Mouse (Mus musculus) common myeloid progenitor, adult 5-6 weeks (primary cell): ENCODE results near the gene Gatd1. TPM values are rescaled to one million over a fixed set of nuclear protein-coding genes. Genes with fewer than 3 reads are reported as not detected.
"Not testable (repeated sequence)": the region's sequence is repeated elsewhere in the genome, so short reads cannot be mapped to it uniquely, and the experiment has no call there.

Source experiments
- ATAC-seq: replicated peaks from 2 replicates; pipeline ENCODE4 v1.8.0; 2016; ENCODE audit warnings: low read depth, mild to moderate bottlenecking, moderate TSS enrichment, inconsistent platforms; ENCODE audit not compliant: poor library complexity, severe bottlenecking
- total RNA-seq: library from RNA; stranded (forward); fragments of 200-1000, 187-1606 nt; gene quantifications from 2 replicates; pipeline ENCODE4 v1.2.3, GENCODE M21; 2017

Gatd1 gene
- total RNA-seq: 11.4 and 12.7 TPM in 2 replicates

- ATAC-seq: peak; percentile 88
Observed at GRCm38 (mm10) chr7:141413809-141414584, at the start of gene Gatd1. TSS of gene Gatd1 (minus strand) at chr7:141414136.

GRCm38 (mm10) chr7:141462333-141462821 is 48.4 kb upstream of the Gatd1 start:
- ATAC-seq: no peak

GRCm38 (mm10) chr7:141461521-141462332 is 47.8 kb upstream of the Gatd1 start:
- peak; percentile 12; the same call in 1 of the 2 replicates for ATAC-seq

DNA sequence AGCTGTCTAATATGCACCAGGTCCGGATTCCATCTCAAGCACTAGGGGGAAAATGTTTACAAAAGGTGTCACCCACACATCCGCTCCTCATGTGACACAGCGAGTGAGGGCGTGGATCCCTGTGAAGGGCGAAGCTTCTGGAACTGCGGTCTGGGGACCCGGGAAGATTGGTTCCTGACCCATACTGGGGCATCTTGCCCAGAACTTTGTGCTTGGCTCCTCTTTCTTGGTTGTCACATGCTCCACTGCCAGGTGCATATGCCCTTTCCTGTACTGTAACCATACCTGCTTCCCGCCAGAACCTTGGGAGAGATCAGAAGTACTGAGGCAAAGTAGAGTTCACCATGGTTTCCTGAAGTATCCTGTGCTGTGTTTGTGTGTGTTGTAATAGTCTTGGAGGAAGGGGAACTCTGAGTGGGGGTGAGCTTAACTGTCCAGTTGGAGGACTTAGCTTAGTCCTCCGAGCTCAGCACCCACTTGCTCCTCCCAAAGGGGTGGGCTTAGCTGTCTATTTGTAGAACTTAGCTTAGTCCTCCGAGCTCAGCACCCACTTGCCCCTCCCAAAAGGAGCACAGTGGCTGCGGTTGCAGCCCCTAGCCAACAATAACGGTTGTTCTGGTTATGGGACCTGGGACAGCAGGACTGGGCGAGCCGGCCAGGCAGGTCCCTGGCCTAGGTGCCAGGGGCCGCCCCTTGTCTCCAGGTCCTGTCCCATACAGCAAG is 46.6 kb upstream of the Gatd1 start, which contains the start of gene Cracr2b:
TSS of gene Cracr2b (plus strand) at position 704 of the 723 bp plus-strand sequence.
- no peak for ATAC-seq

DNA sequence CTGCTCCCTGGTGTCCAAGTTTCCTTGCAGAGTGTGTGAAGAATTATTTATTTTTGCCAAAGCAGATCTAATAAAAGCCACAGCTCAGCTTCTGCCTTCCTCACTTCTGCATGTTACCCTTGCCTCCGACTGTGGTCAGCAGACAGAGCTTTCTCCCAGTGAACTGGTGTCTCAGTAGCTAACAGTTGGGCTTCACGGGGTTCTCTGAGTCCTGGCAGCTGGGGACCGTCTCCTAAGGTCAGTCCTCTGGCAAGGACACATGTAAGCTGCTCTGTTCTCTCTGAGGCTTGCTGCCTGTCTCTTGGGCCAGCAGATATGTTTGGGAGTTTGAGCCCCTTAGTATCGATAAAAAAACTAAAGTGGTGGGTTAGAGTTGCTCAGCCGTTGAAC is 46.1 kb upstream of the Gatd1 start:
- ATAC-seq: no peak

GRCm38 (mm10) chr7:141459301-141459711 is 45.4 kb upstream of the Gatd1 start:
- no peak for ATAC-seq

DNA sequence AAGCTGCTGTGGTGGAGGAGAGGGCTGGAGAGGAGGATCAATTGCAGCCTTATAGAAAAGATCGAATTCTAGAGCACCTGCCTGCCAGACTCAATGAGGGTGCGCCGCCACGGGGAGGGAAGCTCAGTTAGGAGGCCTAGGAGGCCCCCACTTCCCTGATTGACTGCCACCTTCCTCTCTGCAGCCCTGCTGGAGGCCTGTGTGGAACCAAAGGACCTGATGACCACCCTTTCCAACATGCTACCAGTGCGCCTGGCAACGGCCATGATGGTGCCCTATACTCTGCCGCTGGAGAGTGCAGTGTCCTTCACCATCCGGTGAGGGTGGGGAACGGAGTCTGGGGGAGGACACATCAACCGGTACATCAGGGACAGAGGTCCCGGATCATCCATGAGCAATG is 44.7 kb upstream of the Gatd1 start:
- no peak for ATAC-seq

- ATAC-seq: no peak
Observed at GRCm38 (mm10) chr7:141457986-141458660, 44.2 kb upstream of the Gatd1 start.

DNA sequence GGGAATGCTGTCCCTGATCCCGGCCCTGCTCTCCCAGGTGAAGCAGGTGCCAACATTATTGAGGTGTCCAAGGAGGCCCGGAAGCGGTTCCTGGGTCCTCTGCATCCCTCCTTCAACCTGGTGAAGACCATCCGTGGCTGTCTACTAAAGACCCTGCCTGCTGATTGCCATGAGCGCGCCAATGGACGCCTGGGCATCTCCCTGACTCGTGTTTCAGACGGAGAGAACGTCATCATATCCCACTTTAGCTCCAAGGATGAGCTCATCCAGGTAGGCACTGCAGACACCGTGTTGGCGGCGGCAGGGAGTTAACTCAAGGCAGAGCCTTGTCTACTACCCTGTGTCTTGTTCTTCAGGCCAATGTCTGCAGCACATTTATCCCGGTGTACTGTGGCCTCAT is 43.3 kb upstream of the Gatd1 start:
- no peak for ATAC-seq

DNA sequence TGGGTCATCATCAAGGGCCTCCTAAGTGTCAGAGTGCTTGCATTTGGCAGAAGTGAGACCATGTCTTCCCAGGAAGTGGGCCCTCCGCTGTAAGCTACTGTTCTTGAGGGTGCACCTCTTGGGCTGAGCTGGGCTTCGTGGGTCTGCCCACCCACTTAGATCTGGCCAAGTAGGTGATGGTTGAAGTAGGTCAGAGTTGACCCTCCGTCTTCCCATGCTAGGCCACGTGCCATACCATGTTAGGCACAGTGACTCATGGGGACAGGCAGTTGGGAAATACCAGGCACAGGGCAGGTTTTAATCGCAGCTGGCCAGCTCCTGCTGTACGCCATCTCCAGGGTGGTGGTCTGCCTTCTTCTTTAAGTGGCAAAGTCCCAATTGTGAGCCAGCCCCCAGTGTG is 42.8 kb upstream of the Gatd1 start:
- ATAC-seq: no peak

GRCm38 (mm10) chr7:141455610-141456314 is 41.8 kb upstream of the Gatd1 start:
- peak; percentile 51 for ATAC-seq

GRCm38 (mm10) chr7:141454967-141455551 is 41.1 kb upstream of the Gatd1 start, which contains the start of gene Pnpla2:
TSS of gene Pnpla2 (plus strand) at chr7:141455198.
- peak; percentile 80 for ATAC-seq

- ATAC-seq: no peak
Observed at GRCm38 (mm10) chr7:141453636-141454035, 39.7 kb upstream of the Gatd1 start.

- ATAC-seq: no peak
Observed at GRCm38 (mm10) chr7:141451928-141452327, 38.0 kb upstream of the Gatd1 start.

DNA sequence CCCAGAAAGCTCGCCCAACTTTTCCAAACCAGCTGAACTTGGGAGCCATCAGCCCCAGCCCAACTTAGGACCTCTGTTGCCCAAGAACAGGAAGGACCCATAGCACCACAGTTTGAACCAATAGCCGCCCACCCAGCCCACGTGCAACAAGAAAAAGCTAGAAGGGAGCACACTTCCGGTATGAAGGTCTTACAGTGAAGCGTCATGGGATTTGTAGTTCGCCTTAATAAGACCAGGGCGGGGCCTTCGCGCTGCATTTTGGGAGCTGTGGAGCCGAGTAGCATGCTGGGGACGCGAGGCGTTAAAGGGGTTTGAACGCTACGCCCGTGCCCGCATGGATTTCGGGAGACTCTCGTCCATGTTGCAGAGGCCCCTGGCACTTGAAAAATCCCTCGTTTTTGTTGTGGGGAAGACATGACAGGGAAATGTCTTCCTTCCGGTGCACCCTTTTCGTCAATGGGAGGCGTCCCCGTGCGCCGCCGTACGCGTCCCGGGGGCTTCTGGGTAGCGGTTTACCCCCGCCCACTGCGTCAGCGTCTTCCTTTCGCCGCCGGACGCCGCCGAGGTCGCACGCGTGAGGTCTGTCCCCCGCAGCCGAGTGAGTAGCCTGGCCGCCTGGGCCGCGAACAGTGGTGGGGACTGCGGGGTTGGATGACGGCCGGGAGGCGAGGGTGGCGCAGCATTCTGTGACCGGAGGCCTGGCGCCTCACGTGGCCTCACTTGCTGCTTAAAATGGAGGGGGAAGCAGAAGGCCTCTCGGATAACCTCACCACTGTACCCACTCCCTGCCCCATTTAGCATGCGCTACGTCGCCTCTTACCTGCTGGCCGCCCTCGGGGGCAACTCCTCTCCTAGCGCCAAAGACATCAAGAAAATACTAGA is 33.4 kb upstream of the Gatd1 start, which contains the start of gene Rplp2:
TSS of gene Rplp2 (plus strand) at position 261 of the 882 bp plus-strand sequence.
- ATAC-seq: peak; percentile 82

- ATAC-seq: not testable (repeated sequence)
Observed at GRCm38 (mm10) chr7:141446374-141446773, 32.4 kb upstream of the Gatd1 start.

DNA sequence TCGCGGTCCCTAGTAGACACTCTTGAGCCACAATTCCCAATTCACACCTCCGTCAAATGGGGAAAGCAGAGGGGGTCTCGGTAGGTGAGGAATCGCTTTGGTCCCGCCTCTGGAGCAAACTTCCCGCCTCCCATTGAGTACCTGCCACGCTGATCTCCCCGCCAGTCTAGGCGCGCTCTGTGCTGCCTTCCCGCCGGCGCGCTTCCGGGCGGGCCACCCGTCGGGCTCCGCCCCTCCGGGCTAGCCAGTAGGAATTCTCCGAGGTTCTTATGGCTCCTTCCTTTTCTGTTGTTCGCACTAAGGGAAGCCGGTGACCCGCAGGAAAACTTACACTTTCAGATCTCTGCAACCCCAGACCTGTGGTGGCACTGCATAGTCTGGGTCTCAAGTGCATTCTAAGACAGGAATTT is 29.9 kb upstream of the Gatd1 start, which contains the start of gene Pidd1:
TSS of gene Pidd1 (minus strand) at position 198 of the 410 bp plus-strand sequence.
- peak; percentile 48 for ATAC-seq
